Mouse (Mus musculus) kidney, embryonic 16.5 days (tissue): Measurements from ENCODE around the gene Lpgat1. TPM values are rescaled to one million over a fixed set of nuclear protein-coding genes. Genes with fewer than 3 reads are reported as not detected.

ENCODE experiments used
- ATAC-seq: fragments of 200-750 bp; cut with Nextera tagmentation; 2 replicates; pipeline ENCODE4 v1.8.0; 2017; ENCODE audit warnings: moderate TSS enrichment; ENCODE audit not compliant: low FRiP score, low TSS enrichment
- H3K27ac ChIP-seq: fragments of 300-500 bp; sonication (generic); 2 replicates; pipeline ENCODE4 v1.5.1; 2014; ENCODE audit warnings: low read length
- H3K27me3 ChIP-seq: fragments of 300-500 bp; sonication (generic); 2 replicates; pipeline ENCODE4 v1.6.1; 2014; ENCODE audit warnings: low read length, control low read depth, mixed read lengths; ENCODE audit not compliant: insufficient read depth
- H3K36me3 ChIP-seq: fragments of 300-500 bp; sonication (generic); 2 replicates; pipeline ENCODE4 v1.6.1; 2014; ENCODE audit warnings: low read length, control low read depth, mixed read lengths; ENCODE audit not compliant: insufficient read depth
- H3K4me1 ChIP-seq: fragments of 300-500 bp; sonication (generic); 2 replicates; pipeline ENCODE4 v1.6.1; 2014; ENCODE audit warnings: low read length, control low read depth, mixed read lengths; ENCODE audit not compliant: insufficient read depth
- H3K4me2 ChIP-seq: fragments of 300-500 bp; sonication (generic); replicated peaks from 2 replicates; pipeline ENCODE4 v1.6.1; 2014; ENCODE audit warnings: low read depth, low read length
- H3K4me3 ChIP-seq: fragments of 300-500 bp; sonication (generic); 2 replicates; pipeline ENCODE4 v1.5.1; 2014; ENCODE audit warnings: mild to moderate bottlenecking, low read length
- H3K9ac ChIP-seq: fragments of 300-500 bp; sonication (generic); replicated peaks from 2 replicates; pipeline ENCODE4 v1.6.1; 2014; ENCODE audit warnings: low read length
- H3K9me3 ChIP-seq: fragments of 300-500 bp; sonication (generic); 2 replicates; pipeline ENCODE4 v1.6.1; 2016; ENCODE audit warnings: low read length, control low read depth
- WGBS: fragments of 180-500 bp; shearing (Covaris S2); extraction: QIAGEN DNeasy Blood & Tissue Kit; methylation state at CpG from one replicate; pipeline ENCODE4 v1.1.7; 2014; 5-methylcytosine and 5-hydroxymethylcytosine counted together
- polyA plus RNA-seq: library from polyadenylated mRNA; unstranded; fragments of >200 nt; fragmentation: Nextera tagmentation; extraction: Ambion mirVana; gene quantifications from 2 replicates; pipeline ENCODE4 v1.2.1, GENCODE M21; 2015

Lpgat1 gene
- polyA plus RNA-seq, 1 experiment from 2014 or later: 13.6 TPM

DNA sequence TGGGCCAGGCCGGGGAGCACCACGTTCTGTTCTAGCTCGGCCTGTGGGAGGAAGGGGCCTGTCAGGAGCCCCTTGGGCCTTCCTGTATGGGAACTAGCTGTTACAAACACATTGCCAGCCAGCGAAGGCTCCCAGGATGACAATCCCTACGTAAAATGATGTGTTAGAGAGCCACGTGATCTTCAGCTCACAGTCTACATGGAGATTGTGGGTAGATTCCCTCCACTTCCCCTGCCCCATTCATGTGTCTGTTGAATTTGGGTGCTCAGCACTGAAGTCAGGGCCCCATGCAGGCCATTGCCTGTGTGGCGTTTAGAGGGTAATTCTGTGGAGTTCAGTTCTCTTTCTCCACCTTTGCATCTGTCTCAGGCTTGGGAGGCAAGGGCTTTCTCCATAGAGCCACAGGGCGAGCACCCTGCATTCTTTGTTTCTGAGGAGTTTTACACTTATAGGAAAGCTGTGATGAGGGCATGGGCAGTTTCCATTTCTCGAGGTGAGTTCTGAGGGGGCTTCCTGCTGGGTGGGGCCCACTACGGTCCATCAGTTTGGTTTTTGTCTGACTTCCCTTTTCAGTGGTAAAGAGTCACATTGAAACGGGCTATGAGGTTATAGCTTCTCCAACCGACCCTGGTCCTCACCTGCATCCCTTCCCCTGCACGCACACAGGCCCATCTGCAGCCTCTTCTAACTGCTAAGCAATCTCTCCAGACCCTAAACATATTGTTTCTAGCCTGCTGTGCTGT, 95.5 kb downstream of the Lpgat1 start:
- Histone ChIP-seq H3K4me1 (0 out of 2 replicates have a peak, but pooled peaks cover 2% of the 10 kb centered on the region), H3K27me3 (no peaks in the 10 kb centered on the region), H3K27ac (no peak overlapping the region), H3K4me2 (no peak overlapping the region), H3K36me3 (no peaks in the 10 kb centered on the region), H3K9me3 (no peaks in the 10 kb centered on the region), H3K4me3 (no peak overlapping the region), H3K9ac (no peak overlapping the region)
- 79% methylated on average over 13 of the region's 13 CpGs for WGBS
- no peak for ATAC-seq

DNA sequence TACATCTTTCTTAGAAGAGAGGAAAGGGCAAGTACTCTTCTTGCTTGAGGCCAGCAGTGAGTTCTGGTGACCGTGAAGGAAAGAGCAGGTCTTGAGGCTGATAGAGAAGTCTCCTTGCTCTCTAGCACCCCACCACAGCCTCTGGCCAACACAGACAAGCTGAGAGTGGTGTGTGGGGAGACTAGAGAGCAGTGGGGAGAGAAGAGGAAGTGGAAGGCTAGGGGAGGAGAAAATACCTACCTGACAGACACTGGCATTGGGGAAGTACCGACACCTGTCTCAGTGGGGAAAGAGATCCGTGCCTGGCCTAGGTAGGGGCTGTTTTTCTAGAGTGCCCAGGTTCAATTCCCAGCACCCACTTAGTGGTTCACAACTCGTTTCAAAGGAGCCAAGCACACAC, 96.6 kb downstream of the Lpgat1 start:
- Histone ChIP-seq H3K9me3 (no peaks in the 10 kb centered on the region), H3K36me3 (no peaks in the 10 kb centered on the region), H3K9ac (no peak overlapping the region), H3K27me3 (no peaks in the 10 kb centered on the region), H3K4me3 (no peak overlapping the region), H3K27ac (no peak overlapping the region), H3K4me1 (0 out of 2 replicates have a peak, but pooled peaks cover 2% of the 10 kb centered on the region), H3K4me2 (no peak overlapping the region)
- 79% methylated on average over 4 of the region's 4 CpGs for WGBS
- no peak for ATAC-seq

GRCm38 (mm10) chr1:191814935-191815334, 97.3 kb downstream of the Lpgat1 start:
- WGBS: 28% methylated on average over 5 of the region's 5 CpGs

GRCm38 (mm10) chr1:191816596-191816995, 99.0 kb downstream of the Lpgat1 start:
- no peak overlapping the region for H3K4me2 ChIP-seq
- H3K4me1 ChIP-seq: peaks cover 8% of the 10 kb centered on the region
- WGBS: 86% methylated on average over 3 of the region's 3 CpGs
- no peaks in the 10 kb centered on the region for H3K9me3 ChIP-seq
- no peak for ATAC-seq
- no peaks in the 10 kb centered on the region for H3K36me3 ChIP-seq
- no peak overlapping the region for H3K4me3 ChIP-seq
- no peaks in the 10 kb centered on the region for H3K27me3 ChIP-seq
- no peak overlapping the region for H3K27ac ChIP-seq
- no peak overlapping the region for H3K9ac ChIP-seq

More at GRCm38 (mm10) chr1:191814935-191815334, 97.3 kb downstream of the Lpgat1 start:
- Histone ChIP-seq H3K4me2 (no peak overlapping the region), H3K4me3 (no peak overlapping the region), H3K27ac (no peak overlapping the region), H3K36me3 (no peaks in the 10 kb centered on the region), H3K27me3 (no peaks in the 10 kb centered on the region), H3K9ac (no peak overlapping the region), H3K4me1 (0 out of 2 replicates have a peak, but pooled peaks cover 2% of the 10 kb centered on the region), H3K9me3 (no peaks in the 10 kb centered on the region)
- no peak for ATAC-seq

GRCm38 (mm10) chr1:191817418-191818144, 99.9 kb downstream of the Lpgat1 start:
- 33% methylated on average over 19 of the region's 19 CpGs for WGBS
- Histone ChIP-seq H3K9me3 (no peaks in the 10 kb centered on the region), H3K4me3 (no peak overlapping the region), H3K27ac (no peak overlapping the region), H3K27me3 (no peaks in the 10 kb centered on the region), H3K4me1 (peaks cover 16% of the 10 kb centered on the region), H3K9ac (no peak overlapping the region), H3K36me3 (0 out of 2 replicates have a peak, but pooled peaks cover 1% of the 10 kb centered on the region), H3K4me2 (no peak overlapping the region)
- peak; percentile 76 for ATAC-seq

- Histone ChIP-seq H3K27me3 (no peaks in the 10 kb centered on the region), H3K9ac (no peak overlapping the region), H3K4me1 (peaks cover 16% of the 10 kb centered on the region), H3K9me3 (no peaks in the 10 kb centered on the region), H3K27ac (no peak overlapping the region), H3K36me3 (peaks cover 6% of the 10 kb centered on the region; the same call in 1 of the 2 replicates), H3K4me3 (no peak overlapping the region), H3K4me2 (no peak overlapping the region)
- WGBS: 20% methylated on average over 6 of the region's 6 CpGs
- 0 out of 2 replicates have a peak, but pooled peaks have one; percentile 20 for ATAC-seq
Measured at GRCm38 (mm10) chr1:191818145-191818631, 100.6 kb downstream of the Lpgat1 start.

DNA sequence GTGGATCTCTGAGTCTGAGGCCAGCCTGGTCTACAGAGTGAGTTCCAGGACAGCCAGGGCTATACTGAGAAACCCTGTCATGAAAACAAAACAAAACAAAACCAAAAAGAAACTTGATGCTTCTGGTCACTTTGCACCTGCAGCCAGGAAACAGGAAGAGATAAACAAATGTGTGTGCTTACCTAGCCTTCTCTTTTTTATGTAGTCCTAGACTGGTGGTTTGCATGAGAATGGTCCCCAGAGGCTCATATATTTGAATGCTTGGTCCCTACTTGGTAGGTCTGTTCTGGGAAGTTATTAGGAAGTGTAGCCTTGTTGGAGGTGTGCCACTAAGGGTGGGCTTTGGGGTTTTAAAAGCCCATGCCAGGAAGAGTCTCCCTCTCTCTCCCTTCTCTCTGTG, 101.4 kb downstream of the Lpgat1 start:
- ATAC-seq: no peak
- Histone ChIP-seq H3K4me2 (no peak overlapping the region), H3K4me1 (peaks cover 16% of the 10 kb centered on the region), H3K4me3 (no peak overlapping the region), H3K27ac (no peak overlapping the region), H3K9me3 (no peaks in the 10 kb centered on the region), H3K27me3 (no peaks in the 10 kb centered on the region), H3K9ac (no peak overlapping the region), H3K36me3 (peaks cover 12% of the 10 kb centered on the region)

DNA sequence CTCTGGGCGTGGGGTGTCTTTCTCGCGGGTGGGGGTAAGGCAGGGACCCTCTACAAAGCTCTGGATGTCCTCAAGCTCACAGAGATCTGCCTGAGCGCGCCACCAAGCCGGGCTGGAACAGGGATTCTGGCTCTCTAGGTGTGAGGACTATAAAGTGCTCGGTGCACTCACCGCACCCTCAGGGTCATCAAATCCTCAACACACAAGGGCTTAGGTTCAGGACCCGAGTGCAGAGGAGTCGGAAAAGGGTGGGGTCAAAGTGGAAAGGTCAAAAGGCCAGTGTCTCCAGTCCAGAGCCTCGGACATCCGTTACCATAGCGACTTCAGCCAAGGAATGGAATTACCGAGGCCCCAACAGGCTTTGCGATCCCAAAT, 103.3 kb downstream of the Lpgat1 start:
- peak overlapping the region; percentile 63 for H3K9ac ChIP-seq
- peak; percentile 27 for ATAC-seq
- 4% methylated on average over 15 of the region's 15 CpGs for WGBS

DNA sequence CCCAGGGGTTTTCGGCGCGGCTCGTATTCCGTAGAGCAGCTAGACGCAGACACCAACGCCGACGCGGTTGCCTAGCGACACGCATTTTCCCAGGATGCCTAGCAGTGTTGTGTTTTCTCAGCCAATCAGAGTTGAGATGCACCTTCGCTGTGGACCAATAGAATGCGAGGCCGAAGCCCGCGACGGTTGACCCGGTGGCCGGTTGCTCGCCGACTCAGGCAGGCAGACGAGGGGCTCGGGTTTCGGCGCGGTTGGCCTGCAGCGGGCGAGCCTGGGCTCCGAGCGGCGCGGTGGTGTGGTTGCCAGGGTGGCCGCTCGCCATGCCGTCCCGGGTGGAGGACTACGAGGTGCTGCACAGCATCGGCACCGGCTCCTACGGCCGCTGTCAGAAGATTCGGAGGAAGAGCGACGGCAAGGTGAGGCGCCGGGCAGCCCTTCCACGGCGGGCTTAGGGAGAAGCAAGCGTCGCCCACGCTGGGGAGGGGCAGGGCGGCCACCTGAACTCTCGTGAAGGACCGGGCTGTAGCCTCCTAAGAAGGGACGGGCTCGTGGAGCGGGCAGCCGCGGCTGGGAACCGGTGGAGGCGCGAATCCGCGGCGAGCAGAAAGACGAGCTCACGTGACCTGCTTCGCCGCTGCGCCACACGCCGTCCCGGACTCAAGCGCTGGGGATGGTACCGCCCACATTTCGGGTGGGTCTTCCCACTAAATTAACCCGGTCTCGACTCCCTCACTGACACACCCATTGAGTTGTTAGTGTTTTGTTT, 103.9 kb downstream of the Lpgat1 start, which contains the start of gene Nek2:
Gene Nek2, plus strand, starts transcription at position 119 of the 766 bp plus-strand sequence.
- H3K9me3 ChIP-seq: no peaks in the 10 kb centered on the region
- ATAC-seq: peak; percentile 94
- H3K9ac ChIP-seq: peak within 1 kb of the TSS; percentile 83
- peak within 1 kb of the TSS; percentile 86 for H3K4me3 ChIP-seq
- no peaks in the 10 kb centered on the region for H3K27me3 ChIP-seq
- peaks cover 27% of the 10 kb centered on the region for H3K36me3 ChIP-seq
- peak within 1 kb of the TSS; percentile 84 for H3K27ac ChIP-seq
- H3K4me2 ChIP-seq: peak within 1 kb of the TSS; percentile 79
- H3K4me1 ChIP-seq: peaks cover 16% of the 10 kb centered on the region
- WGBS: under 1% methylated on average over 79 of the region's 79 CpGs

More for the DNA sequence above, 103.3 kb downstream of the Lpgat1 start:
- peak overlapping the region; percentile 61; the same call in 1 of the 2 replicates for H3K27ac ChIP-seq
- peaks cover 16% of the 10 kb centered on the region for H3K4me1 ChIP-seq
- H3K36me3 ChIP-seq: peaks cover 24% of the 10 kb centered on the region
- H3K27me3 ChIP-seq: no peaks in the 10 kb centered on the region
- peak overlapping the region; percentile 79 for H3K4me2 ChIP-seq
- no peaks in the 10 kb centered on the region for H3K9me3 ChIP-seq
- H3K4me3 ChIP-seq: peak overlapping the region; percentile 86
